Mouse (Mus musculus) cortical plate, adult 2 months (tissue): ENCODE data around the gene Zp3.

Experiments used
- CTCF ChIP-seq: fragments of 200-500 bp; IDR thresholded peaks from 2 replicates; pipeline ENCODE4 v1.5.1; 2011; ENCODE audit warnings: mild to moderate bottlenecking, control low read depth, low read length; ENCODE audit not compliant: insufficient read depth; ENCODE audit errors: extremely low read depth
- POLR2A ChIP-seq: fragments of 200-500 bp; IDR thresholded peaks from 2 replicates; pipeline ENCODE4 v1.6.1; 2011; ENCODE audit warnings: mild to moderate bottlenecking, low read length, control low read depth; ENCODE audit not compliant: insufficient read depth; ENCODE audit errors: extremely low read depth

GRCm38 (mm10) chr5:135979381-135979780, 518 bp upstream of the Zp3 start:
- TF ChIP-seq CTCF (no peak), POLR2A (no peak)
